In genomic region chr10:13196872-13197507, GRCm38 (mm10) we compare ENCODE assay signal across 20 mouse cellular contexts. TPM values are rescaled to one million over a fixed set of nuclear protein-coding genes. Genes with fewer than 3 reads are reported as not detected.
"Had no signal": no experiment of that assay in that cellular context is flagged by ENCODE, and none has a peak within 500 bp of the region (broad histone marks: within the 10 kb centered on the region; RNA-seq: fewer than 3 reads in every experiment).

No protein-coding gene starts in this region.

- H3K9me3 ChIP-seq: liver, embryonic 15.5 days; midbrain, embryonic 15.5 days; neural tube, embryonic 12.5 days had no signal

- H3K27me3 ChIP-seq: liver, embryonic 15.5 days; megakaryocyte, embryonic 14.5 days; midbrain, embryonic 15.5 days; neural tube, embryonic 12.5 days had no signal

- ATAC-seq: lung, postnatal 0 days; midbrain, embryonic 15.5 days had no signal

- H3K4me3 ChIP-seq: left cerebral cortex, adult 2 months; liver, embryonic 15.5 days; megakaryocyte, embryonic 14.5 days; midbrain, embryonic 15.5 days; neural tube, embryonic 12.5 days had no signal

- H3K4me2 ChIP-seq: liver, embryonic 11.5 days; liver, embryonic 15.5 days; midbrain, embryonic 11.5 days; midbrain, embryonic 15.5 days; neural tube, embryonic 12.5 days had no signal

- H3K27ac ChIP-seq: left cerebral cortex, adult 2 months; liver, embryonic 15.5 days; midbrain, embryonic 15.5 days; neural tube, embryonic 12.5 days had no signal

- H3K9ac ChIP-seq: liver, embryonic 15.5 days; midbrain, embryonic 15.5 days; neural tube, embryonic 12.5 days had no signal

- DNase-seq: kidney, adult 2 months; kidney, postnatal 25 days; lung, adult 2 months; lung, postnatal 36 days; retina, postnatal 1 day; right cerebral cortex, postnatal 4 days; spleen, adult 18-20 months; thymus, adult 18-20 months; thymus, postnatal 14 days had no signal

- H3K36me3 ChIP-seq: liver, embryonic 15.5 days; midbrain, embryonic 15.5 days; neural tube, embryonic 12.5 days had no signal

RNA-seq across cellular contexts. Expression of gene Zc2hc1b, which starts 19.2 kb away (rescaled TPM):
- polyA plus RNA-seq: kidney, adult 2 months; kidney, embryonic 16.5 days; limb, embryonic 11.5 days; liver, embryonic 11.5 days; liver, embryonic 15.5 days; lung, adult 2 months; lung, postnatal 0 days; midbrain, embryonic 11.5 days; midbrain, embryonic 15.5 days; neural tube, embryonic 12.5 days; stomach, embryonic 14.5 days had no signal
